Mouse (Mus musculus) erythroblast, embryonic 14.5 days (primary cell): ENCODE results near the gene Sox1. TPM values are rescaled to one million over a fixed set of nuclear protein-coding genes. Genes with fewer than 3 reads are reported as not detected.

Source experiments
- H3K27me3 ChIP-seq: 2 replicates; pipeline ENCODE4 v1.6.1; 2012; ENCODE audit warnings: inconsistent platforms; ENCODE audit not compliant: control insufficient read depth
- H3K36me3 ChIP-seq: 2 replicates; pipeline ENCODE4 v1.6.1; 2012; ENCODE audit warnings: mild to moderate bottlenecking, inconsistent platforms; ENCODE audit not compliant: control insufficient read depth
- H3K4me1 ChIP-seq: 2 replicates; pipeline ENCODE4 v1.6.1; 2012; ENCODE audit warnings: inconsistent platforms; ENCODE audit not compliant: control insufficient read depth
- H3K4me3 ChIP-seq: replicated peaks from 2 replicates; pipeline ENCODE3; 2012; ENCODE audit warnings: moderate library complexity, mild to moderate bottlenecking, inconsistent platforms
- H3K9me3 ChIP-seq: 2 replicates; pipeline ENCODE4 v1.6.1; 2012; ENCODE audit warnings: low read length, inconsistent platforms, mixed read lengths; ENCODE audit not compliant: control insufficient read depth
- GATA1 ChIP-seq: IDR thresholded peaks from 2 replicates; pipeline ENCODE4 v1.6.1; 2012; ENCODE audit warnings: low read length, inconsistent platforms, mixed read lengths
- TAL1 ChIP-seq: IDR thresholded peaks from 3 replicates; pipeline ENCODE4 v1.6.1; 2012; ENCODE audit warnings: low read length, inconsistent platforms, mixed read lengths
- polyA plus RNA-seq: library from polyadenylated mRNA; stranded (reverse); fragments of >175 nt; gene quantifications from 2 replicates; pipeline ENCODE4 v1.2.3, GENCODE M21; 2012

Gene Sox1
- polyA plus RNA-seq, 1 experiment: 0.01 TPM

- Histone ChIP-seq H3K27me3 (peaks cover 57% of the 10 kb centered on the region), H3K36me3 (no peaks in the 10 kb centered on the region)
- TF ChIP-seq TAL1 (no peak), GATA1 (no peak)
These were observed 14.0 kb upstream of the Sox1 start for GRCm38 (mm10) chr8:12381111-12381510.

GRCm38 (mm10) chr8:12382707-12383561 is 12.2 kb upstream of the Sox1 start:
- Histone ChIP-seq H3K4me1 (no peaks in the 10 kb centered on the region), H3K9me3 (no peaks in the 10 kb centered on the region; the same call in 1 of the 2 replicates), H3K36me3 (no peaks in the 10 kb centered on the region), H3K27me3 (peaks cover 76% of the 10 kb centered on the region), H3K4me3 (no peak overlapping the region)
- TF ChIP-seq TAL1: no peak
- TF ChIP-seq GATA1: no peak

More at GRCm38 (mm10) chr8:12381111-12381510, 14.0 kb upstream of the Sox1 start:
- Histone ChIP-seq H3K4me3 (no peak overlapping the region), H3K4me1 (no peaks in the 10 kb centered on the region), H3K9me3 (no peaks in the 10 kb centered on the region; the same call in 1 of the 2 replicates)

DNA sequence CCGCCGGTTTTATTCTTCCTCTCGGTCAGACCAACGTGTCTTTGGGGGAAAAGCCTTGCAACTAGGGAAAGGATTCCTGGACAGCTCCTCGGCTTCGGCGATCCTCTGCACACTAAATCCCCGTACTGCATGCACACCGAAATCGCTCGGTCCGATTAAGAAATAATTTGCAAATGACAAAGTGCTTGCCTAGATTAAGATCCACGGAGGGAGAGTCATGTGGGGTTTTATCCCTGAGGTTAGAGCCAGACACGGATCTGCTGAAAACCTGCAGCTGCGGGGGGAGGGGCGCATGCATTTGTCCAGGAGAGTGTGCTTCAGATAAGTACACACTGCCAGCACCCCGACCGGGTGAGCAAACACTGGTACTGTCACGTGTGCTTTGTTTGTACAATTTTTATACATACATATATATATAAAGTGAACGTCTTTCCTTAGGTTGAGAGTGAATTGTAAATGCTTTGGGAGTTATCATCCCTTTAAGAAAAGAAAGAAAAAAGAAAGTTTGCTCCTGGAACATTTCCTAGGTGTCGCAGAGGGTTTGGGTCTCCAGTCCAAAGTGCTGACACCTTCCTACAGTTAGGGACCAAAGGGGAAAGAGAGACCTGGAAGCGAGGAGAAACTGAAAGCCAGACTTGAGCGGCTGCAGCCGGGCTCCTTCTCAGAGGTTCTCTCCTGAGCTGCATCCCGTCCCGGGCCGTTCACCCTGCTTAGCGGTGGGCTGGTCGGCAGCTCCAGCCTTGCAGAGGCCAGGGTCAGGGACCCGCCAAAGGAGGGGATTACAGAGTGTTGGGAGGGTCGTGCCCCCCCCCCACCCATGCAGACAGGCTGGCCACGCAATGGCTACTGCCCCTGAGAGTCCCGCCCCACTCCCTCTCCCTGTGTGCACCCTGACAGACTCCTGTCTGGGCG is 10.9 kb upstream of the Sox1 start:
- no peaks in the 10 kb centered on the region for H3K36me3 ChIP-seq
- no peak for TF ChIP-seq TAL1
- TF ChIP-seq GATA1: no peak
- no peak overlapping the region for H3K4me3 ChIP-seq
- no peaks in the 10 kb centered on the region; the same call in 1 of the 2 replicates for H3K9me3 ChIP-seq
- H3K27me3 ChIP-seq: peaks cover 89% of the 10 kb centered on the region
- no peaks in the 10 kb centered on the region for H3K4me1 ChIP-seq

DNA sequence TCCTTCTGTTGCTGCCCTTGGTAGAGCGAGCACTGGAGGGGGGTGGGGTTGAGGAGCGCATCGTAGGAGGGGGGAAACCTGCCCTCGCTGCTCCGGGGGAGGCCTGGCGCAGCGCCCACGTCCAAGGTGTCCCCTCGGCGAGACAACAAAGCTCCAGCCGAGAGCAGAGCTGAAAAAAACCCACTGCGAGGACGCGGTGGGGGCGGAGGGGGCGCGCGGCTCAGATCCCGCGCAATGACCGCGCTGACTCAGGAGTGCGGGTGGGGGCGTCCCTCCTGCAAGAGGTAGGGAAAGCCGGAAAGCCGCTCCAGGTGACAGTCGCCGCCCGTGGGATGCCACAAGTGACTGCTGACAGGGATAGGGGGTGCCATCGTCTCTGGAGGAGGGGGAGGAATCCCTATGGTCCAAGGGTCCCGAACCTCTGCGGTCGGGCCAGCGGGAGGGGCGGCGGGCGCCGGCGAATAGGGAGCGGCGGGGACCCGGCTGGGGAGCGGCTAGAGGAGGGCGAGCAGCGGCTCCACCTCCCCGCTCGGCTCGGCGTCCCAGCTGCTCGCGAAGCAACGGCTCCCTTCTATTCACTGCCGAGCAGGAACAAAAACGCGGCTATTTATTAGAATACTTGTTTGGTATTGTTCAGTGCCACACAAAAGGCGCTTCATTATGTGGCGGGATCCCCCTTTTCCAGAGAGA is 10.0 kb upstream of the Sox1 start:
- no peaks in the 10 kb centered on the region for H3K4me1 ChIP-seq
- H3K9me3 ChIP-seq: no peaks in the 10 kb centered on the region; the same call in 1 of the 2 replicates
- TF ChIP-seq GATA1 (no peak), TAL1 (no peak)
- H3K36me3 ChIP-seq: no peaks in the 10 kb centered on the region
- peaks cover 98% of the 10 kb centered on the region for H3K27me3 ChIP-seq
- H3K4me3 ChIP-seq: no peak overlapping the region

GRCm38 (mm10) chr8:12385686-12386488 is 9.2 kb upstream of the Sox1 start:
- no peak overlapping the region for H3K4me3 ChIP-seq
- no peaks in the 10 kb centered on the region for H3K4me1 ChIP-seq

GRCm38 (mm10) chr8:12386530-12387222 is 8.4 kb upstream of the Sox1 start:
- peaks cover 100% of the 10 kb centered on the region for H3K27me3 ChIP-seq
- H3K36me3 ChIP-seq: no peaks in the 10 kb centered on the region
- H3K4me3 ChIP-seq: no peak overlapping the region
- no peaks in the 10 kb centered on the region; the same call in 1 of the 2 replicates for H3K9me3 ChIP-seq
- TF ChIP-seq GATA1: no peak
- no peak for TF ChIP-seq TAL1
- H3K4me1 ChIP-seq: no peaks in the 10 kb centered on the region

More at GRCm38 (mm10) chr8:12385686-12386488, 9.2 kb upstream of the Sox1 start:
- TF ChIP-seq GATA1 (no peak), TAL1 (no peak)
- no peaks in the 10 kb centered on the region for H3K36me3 ChIP-seq
- no peaks in the 10 kb centered on the region; the same call in 1 of the 2 replicates for H3K9me3 ChIP-seq
- peaks cover 100% of the 10 kb centered on the region for H3K27me3 ChIP-seq

DNA sequence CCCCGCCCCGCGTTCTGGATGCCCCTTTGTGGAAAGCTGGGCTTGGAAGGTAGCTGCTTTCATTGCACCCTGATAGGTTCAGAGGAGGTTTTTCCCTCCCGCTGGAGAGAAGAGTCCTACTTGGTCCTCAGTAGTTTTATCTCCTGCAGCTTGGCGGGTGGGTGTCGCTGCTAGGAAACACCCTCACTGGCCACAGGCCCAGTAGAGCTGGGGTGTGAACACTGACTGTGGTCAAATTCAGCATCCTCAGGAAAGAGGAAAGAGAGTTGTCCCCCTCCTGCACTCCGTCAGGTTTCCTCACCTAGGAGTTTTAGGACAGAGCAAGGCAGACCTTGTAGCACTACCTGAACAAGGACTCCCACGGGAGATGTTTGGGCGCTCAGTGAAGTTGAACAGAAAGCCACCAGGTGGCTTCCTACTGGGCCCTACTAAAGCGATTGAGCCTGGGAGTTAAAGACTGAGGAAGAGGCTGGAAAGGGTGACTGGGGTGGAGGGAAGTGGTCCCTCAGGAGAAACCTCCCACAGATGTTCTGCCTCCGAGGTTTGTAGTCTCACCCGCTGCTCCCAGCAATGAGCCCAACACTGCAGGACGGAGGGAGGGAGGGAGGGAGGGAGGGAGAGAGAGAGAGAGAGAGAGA is 7.8 kb upstream of the Sox1 start:
- no peaks in the 10 kb centered on the region for H3K4me1 ChIP-seq
- no peak overlapping the region for H3K4me3 ChIP-seq
- H3K27me3 ChIP-seq: peaks cover 100% of the 10 kb centered on the region
- no peak for TF ChIP-seq GATA1
- TF ChIP-seq TAL1: no peak
- no peaks in the 10 kb centered on the region; the same call in 1 of the 2 replicates for H3K9me3 ChIP-seq
- no peaks in the 10 kb centered on the region for H3K36me3 ChIP-seq
